Mouse (Mus musculus): Measurements from ENCODE around the gene Fgf12. TPM values are rescaled to one million over a fixed set of nuclear protein-coding genes. Genes with fewer than 3 reads are reported as not detected.

Fgf12 gene
- total and polyA plus RNA-seq, 2 experiments from 2014 or later = 56.9 to 64.0 TPM

DNA sequence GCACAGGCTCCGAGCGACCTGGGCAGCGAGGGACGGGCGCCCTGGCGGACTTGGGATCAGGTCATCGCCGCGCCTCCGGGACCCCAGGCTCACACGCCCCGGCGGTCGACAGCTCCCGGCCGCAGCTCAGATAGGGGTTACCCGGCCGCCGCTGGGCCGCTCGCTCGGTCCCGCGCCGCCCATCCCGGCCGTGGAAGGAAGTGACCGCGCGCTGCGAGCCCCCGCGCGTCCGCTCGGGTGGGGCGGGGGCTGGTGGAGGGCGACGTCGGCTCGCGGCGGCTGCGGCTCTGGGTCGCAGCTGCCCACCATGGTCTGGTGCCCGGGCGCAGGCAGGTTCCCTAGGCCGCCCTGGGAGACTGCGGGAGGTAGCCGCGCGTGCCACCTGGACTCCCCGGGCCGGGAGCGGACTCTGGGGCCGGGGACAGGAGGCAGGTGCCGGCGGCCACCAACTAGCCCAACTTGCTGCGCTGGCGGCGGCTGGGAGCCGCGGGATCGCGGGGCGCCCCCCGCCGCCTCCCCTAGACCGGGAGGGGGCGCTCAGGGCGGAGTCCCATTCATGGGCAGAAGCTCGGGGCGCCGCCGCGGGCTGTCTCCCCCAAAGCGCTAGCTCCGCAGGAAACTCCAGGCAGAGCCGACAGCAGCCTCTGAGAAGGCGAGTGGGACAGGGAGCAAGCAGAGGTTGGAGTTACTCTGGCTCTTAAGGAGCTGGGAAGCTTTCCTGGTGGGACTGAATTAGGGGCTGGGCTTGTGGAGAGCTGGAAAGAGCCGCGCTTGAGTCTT lies 306.3 kb downstream of the Fgf12 start:
- WGBS = under 1% methylated on average over 76 of the region's 82 CpGs
- TF ChIP-seq CTCF (IDR thresholded peaks at IDR 0.05) = peak; percentile 43

GRCm38 (mm10) chr16:28445800-28446333 lies 307.0 kb downstream of the Fgf12 start:
- peak overlapping the region; percentile 72 for H3K4me3 ChIP-seq (ENCODE audit: low read depth, low read length)
- H3K27me3 ChIP-seq (ENCODE audit: insufficient read depth, low read length) = no peaks in the 10 kb centered on the region
- H3K9me3 ChIP-seq (ENCODE audit: low read length) = no peaks in the 10 kb centered on the region
- no peaks in the 10 kb centered on the region for H3K36me3 ChIP-seq (ENCODE audit: insufficient read depth, low read length)
- peak; percentile 63 for ATAC-seq (ENCODE audit: low FRiP score)
- H3K4me2 ChIP-seq (ENCODE audit: low read depth, low read length, poor library complexity, severe bottlenecking) = peak overlapping the region; percentile 95
- peak overlapping the region; percentile 70 for H3K9ac ChIP-seq (replicated peaks; ENCODE audit: low read length, poor library complexity, severe bottlenecking)
- no peak for TF ChIP-seq CTCF (IDR thresholded peaks at IDR 0.05)
- H3K4me1 ChIP-seq (ENCODE audit: insufficient read depth, low read length) = peaks cover 5% of the 10 kb centered on the region; the same call in 1 of the 2 replicates
- DNase-seq (ENCODE audit: low spot score) = peak; percentile 33
- peak overlapping the region; percentile 79 for H3K27ac ChIP-seq (ENCODE audit: low read depth, low read length)
- WGBS = under 1% methylated on average over 40 of the region's 42 CpGs

More for the DNA sequence above, 306.3 kb downstream of the Fgf12 start:
- peak; percentile 70 for DNase-seq (ENCODE audit: low spot score)
- Histone ChIP-seq H3K4me1 (ENCODE audit: insufficient read depth, low read length) (peaks cover 5% of the 10 kb centered on the region; the same call in 1 of the 2 replicates), H3K4me3 (ENCODE audit: low read depth, low read length) (peak overlapping the region; percentile 72), H3K27ac (ENCODE audit: low read depth, low read length) (peak overlapping the region; percentile 79), H3K36me3 (ENCODE audit: insufficient read depth, low read length) (no peaks in the 10 kb centered on the region), H3K9me3 (ENCODE audit: low read length) (no peaks in the 10 kb centered on the region), H3K4me2 (ENCODE audit: low read depth, low read length, poor library complexity, severe bottlenecking) (peak overlapping the region; percentile 95), H3K9ac (replicated peaks; ENCODE audit: low read length, poor library complexity, severe bottlenecking) (peak overlapping the region; percentile 70), H3K27me3 (ENCODE audit: insufficient read depth, low read length) (no peaks in the 10 kb centered on the region)
- ATAC-seq (ENCODE audit: low FRiP score) = peak; percentile 67

- peak overlapping the region; percentile 79; the same call in 1 of the 2 replicates for H3K27ac ChIP-seq (ENCODE audit: low read depth, low read length)
- no peaks in the 10 kb centered on the region for H3K36me3 ChIP-seq (ENCODE audit: insufficient read depth, low read length)
- no peaks in the 10 kb centered on the region for H3K9me3 ChIP-seq (ENCODE audit: low read length)
- WGBS = under 1% methylated on average over 51 of the region's 51 CpGs
- peak; percentile 55 for DNase-seq (ENCODE audit: low spot score)
- H3K4me3 ChIP-seq (ENCODE audit: low read depth, low read length) = peak overlapping the region; percentile 72
- TF ChIP-seq CTCF (IDR thresholded peaks at IDR 0.05) = peak; percentile 38; the same call in 1 of the 2 replicates
- peak; percentile 20; the same call in 1 of the 2 replicates for ATAC-seq (ENCODE audit: low FRiP score)
- H3K4me1 ChIP-seq (ENCODE audit: insufficient read depth, low read length) = peaks cover 5% of the 10 kb centered on the region; the same call in 1 of the 2 replicates
- no peaks in the 10 kb centered on the region for H3K27me3 ChIP-seq (ENCODE audit: insufficient read depth, low read length)
- H3K9ac ChIP-seq (replicated peaks; ENCODE audit: low read length, poor library complexity, severe bottlenecking) = peak overlapping the region; percentile 70
- peak overlapping the region; percentile 95 for H3K4me2 ChIP-seq (ENCODE audit: low read depth, low read length, poor library complexity, severe bottlenecking)
Measured at GRCm38 (mm10) chr16:28444993-28445799, 307.7 kb downstream of the Fgf12 start.

- Histone ChIP-seq H3K36me3 (ENCODE audit: insufficient read depth, low read length) (no peaks in the 10 kb centered on the region), H3K27me3 (ENCODE audit: insufficient read depth, low read length) (no peaks in the 10 kb centered on the region), H3K9me3 (ENCODE audit: low read length) (no peaks in the 10 kb centered on the region), H3K9ac (replicated peaks; ENCODE audit: low read length, poor library complexity, severe bottlenecking) (no peak overlapping the region), H3K27ac (ENCODE audit: low read depth, low read length) (no peak overlapping the region), H3K4me3 (ENCODE audit: low read depth, low read length) (no peak overlapping the region), H3K4me1 (ENCODE audit: insufficient read depth, low read length) (no peaks in the 10 kb centered on the region), H3K4me2 (ENCODE audit: low read depth, low read length, poor library complexity, severe bottlenecking) (no peak overlapping the region)
- TF ChIP-seq CTCF (IDR thresholded peaks at IDR 0.05) = no peak
- DNase-seq (ENCODE audit: low spot score) (no peak), ATAC-seq (ENCODE audit: low FRiP score) (no peak)
- WGBS = 85% methylated on average over 1 of the region's 1 CpGs
Measured at GRCm38 (mm10) chr16:28421617-28422016, 331.3 kb downstream of the Fgf12 start.

GRCm38 (mm10) chr16:28419693-28420299 lies 333.1 kb downstream of the Fgf12 start:
- Histone ChIP-seq H3K4me2 (ENCODE audit: low read depth, low read length, poor library complexity, severe bottlenecking) (no peak overlapping the region), H3K27ac (ENCODE audit: low read depth, low read length) (no peak overlapping the region), H3K4me3 (ENCODE audit: low read depth, low read length) (no peak overlapping the region), H3K36me3 (ENCODE audit: insufficient read depth, low read length) (no peaks in the 10 kb centered on the region), H3K9ac (replicated peaks; ENCODE audit: low read length, poor library complexity, severe bottlenecking) (no peak overlapping the region), H3K4me1 (ENCODE audit: insufficient read depth, low read length) (no peaks in the 10 kb centered on the region), H3K9me3 (ENCODE audit: low read length) (no peaks in the 10 kb centered on the region), H3K27me3 (ENCODE audit: insufficient read depth, low read length) (no peaks in the 10 kb centered on the region)
- TF ChIP-seq CTCF (IDR thresholded peaks at IDR 0.05) = no peak
- WGBS = 82% methylated on average over 3 of the region's 3 CpGs
- ATAC-seq (ENCODE audit: low FRiP score) (no peak), DNase-seq (ENCODE audit: low spot score) (no peak)

Data from midbrain, postnatal 0 days (tissue).